Mouse (Mus musculus) right cerebral cortex, adult 2 months (tissue): ENCODE results near the gene Rftn2.

Source experiments
- DNase-seq, 2 experiments: peaks; one replicate each; pipeline ENCODE4 v3.0.0; 2021 to 2022; ENCODE audit warnings: low spot score in 2 of 2

Rftn2 gene

GRCm38 (mm10) chr1:55226011-55226857 lies at the start of gene Rftn2:
Gene Rftn2, minus strand, starts transcription at chr1:55226782.
- DNase-seq, result no peak

GRCm38 (mm10) chr1:55265447-55265846 lies 38.9 kb upstream of the Rftn2 start:
- DNase-seq, result no peak

GRCm38 (mm10) chr1:55264385-55264784 lies 37.8 kb upstream of the Rftn2 start:
- DNase-seq, result no peak

- no peak for DNase-seq
These were observed 19.8 kb upstream of the Rftn2 start for GRCm38 (mm10) chr1:55246374-55246773.

- no peak for DNase-seq
These were observed 12.7 kb upstream of the Rftn2 start for GRCm38 (mm10) chr1:55239237-55239636.

GRCm38 (mm10) chr1:55238496-55238895 lies 11.9 kb upstream of the Rftn2 start:
- DNase-seq, result peak in 1 of 2 experiments; percentile 21

GRCm38 (mm10) chr1:55237643-55238161 lies 11.1 kb upstream of the Rftn2 start:
- DNase-seq, result peak in 1 of 2 experiments; percentile 34

- DNase-seq, result peak; percentile 94 to 96
These were observed 10.5 kb upstream of the Rftn2 start, which contains the start of gene Mars2 for GRCm38 (mm10) chr1:55236890-55237642. Gene Mars2, plus strand, starts transcription at chr1:55237177.

GRCm38 (mm10) chr1:55236487-55236886 lies 9.9 kb upstream of the Rftn2 start:
- DNase-seq, result no peak

GRCm38 (mm10) chr1:55234910-55235520 lies 8.4 kb upstream of the Rftn2 start:
- DNase-seq, result no peak

GRCm38 (mm10) chr1:55228256-55228884 lies 1.8 kb upstream of the Rftn2 start:
- DNase-seq, result no peak

- no peak for DNase-seq
These were observed 794 bp upstream of the Rftn2 start for GRCm38 (mm10) chr1:55227376-55227775.

- DNase-seq, result no peak
These were observed 1.2 kb downstream of the Rftn2 start for GRCm38 (mm10) chr1:55225398-55225797.

GRCm38 (mm10) chr1:55224111-55224510 lies 2.5 kb downstream of the Rftn2 start:
- no peak for DNase-seq

GRCm38 (mm10) chr1:55223026-55223425 lies 3.6 kb downstream of the Rftn2 start:
- no peak for DNase-seq

- DNase-seq, result no peak
These were observed 5.2 kb downstream of the Rftn2 start for GRCm38 (mm10) chr1:55221352-55221751.

GRCm38 (mm10) chr1:55217191-55217590 lies 9.4 kb downstream of the Rftn2 start:
- no peak for DNase-seq

GRCm38 (mm10) chr1:55215185-55215813 lies 11.3 kb downstream of the Rftn2 start:
- DNase-seq, result no peak

- DNase-seq, result no peak
These were observed 12.6 kb downstream of the Rftn2 start for GRCm38 (mm10) chr1:55213936-55214335.

- no peak for DNase-seq
These were observed 13.1 kb downstream of the Rftn2 start for GRCm38 (mm10) chr1:55213475-55213874.

GRCm38 (mm10) chr1:55212771-55213170 lies 13.8 kb downstream of the Rftn2 start:
- no peak for DNase-seq
